Mouse (Mus musculus) mature B cell (primary cell): ENCODE results near the gene Mettl25.

Experiments used
- in situ Hi-C: fragments of 300-500 bp; cut with MboI; formaldehyde crosslinking; loops from 2 replicates; pipeline ENCODE4 v1.14.3; 2019

Mettl25 gene

GRCm38 (mm10) chr10:105840928-105841888, at the start of gene Mettl25, which contains the start of gene Ccdc59:
Gene Mettl25 (minus strand): TSS chr10:105841380.
Gene Ccdc59 (plus strand): TSS chr10:105841067.
- in situ Hi-C loops = no loop called here

GRCm38 (mm10) chr10:105867312-105867711, 26.1 kb upstream of the Mettl25 start:
- in situ Hi-C loops = no loop called here

- in situ Hi-C loops = no loop called here
Observed at GRCm38 (mm10) chr10:105851136-105851535, 10.0 kb upstream of the Mettl25 start.

GRCm38 (mm10) chr10:105850286-105850685, 9.1 kb upstream of the Mettl25 start:
- in situ Hi-C loops = no loop called here

GRCm38 (mm10) chr10:105842574-105842973, 1.4 kb upstream of the Mettl25 start:
- in situ Hi-C loops = no loop called here

- in situ Hi-C loops = no loop called here
Observed at GRCm38 (mm10) chr10:105834627-105835228, 6.5 kb downstream of the Mettl25 start.

GRCm38 (mm10) chr10:105806259-105807010, 34.7 kb downstream of the Mettl25 start:
- in situ Hi-C loops = no loop called here

- in situ Hi-C loops = no loop called here
Observed at GRCm38 (mm10) chr10:105803461-105803860, 37.7 kb downstream of the Mettl25 start.

- in situ Hi-C loops = no loop called here
Observed at GRCm38 (mm10) chr10:105802132-105802531, 39.0 kb downstream of the Mettl25 start.

- in situ Hi-C loops = no loop called here
Observed at GRCm38 (mm10) chr10:105801147-105801546, 40.0 kb downstream of the Mettl25 start.

- in situ Hi-C loops = no loop called here
Observed at GRCm38 (mm10) chr10:105797250-105797924, 43.8 kb downstream of the Mettl25 start.

GRCm38 (mm10) chr10:105793776-105794552, 47.2 kb downstream of the Mettl25 start:
- in situ Hi-C loops = no loop called here

- in situ Hi-C loops = no loop called here
Observed at GRCm38 (mm10) chr10:105788744-105789486, 52.3 kb downstream of the Mettl25 start.

GRCm38 (mm10) chr10:105783766-105784165, 57.4 kb downstream of the Mettl25 start:
- in situ Hi-C loops = no loop called here

- in situ Hi-C loops = no loop called here
Observed at GRCm38 (mm10) chr10:105774382-105774781, 66.8 kb downstream of the Mettl25 start.

GRCm38 (mm10) chr10:105772821-105773302, 68.3 kb downstream of the Mettl25 start:
- in situ Hi-C loops = no loop called here

GRCm38 (mm10) chr10:105763959-105764358, 77.2 kb downstream of the Mettl25 start:
- in situ Hi-C loops = no loop called here

GRCm38 (mm10) chr10:105760460-105760859, 80.7 kb downstream of the Mettl25 start:
- in situ Hi-C loops = no loop called here

- in situ Hi-C loops = no loop called here
Observed at GRCm38 (mm10) chr10:105760046-105760445, 81.1 kb downstream of the Mettl25 start.
